Mouse (Mus musculus) cerebellum, adult 9-11 months (tissue): Measurements from ENCODE around the gene Shld2.
"Not testable (repeated sequence)": the region's sequence is repeated elsewhere in the genome, so short reads cannot be mapped to it uniquely, and the experiment has no call there.

ENCODE experiments used
- DNase-seq: peaks from one replicate; pipeline ENCODE4 v3.0.0; 2022

Shld2 gene

GRCm38 (mm10) chr14:34279726-34280125 is 30.6 kb downstream of the Shld2 start:
- DNase-seq: no peak

GRCm38 (mm10) chr14:34275225-34275624 is 35.1 kb downstream of the Shld2 start:
- DNase-seq: no peak

- DNase-seq: no peak
Measured at GRCm38 (mm10) chr14:34274141-34274540, 36.2 kb downstream of the Shld2 start.

GRCm38 (mm10) chr14:34273280-34273679 is 37.0 kb downstream of the Shld2 start:
- DNase-seq: no peak

- no peak for DNase-seq
Measured at GRCm38 (mm10) chr14:34268046-34268445, 42.2 kb downstream of the Shld2 start.

- not testable (repeated sequence) for DNase-seq
Measured at GRCm38 (mm10) chr14:34258525-34258924, 51.8 kb downstream of the Shld2 start.

- DNase-seq: no peak
Measured at GRCm38 (mm10) chr14:34253261-34253660, 57.0 kb downstream of the Shld2 start.

GRCm38 (mm10) chr14:34252470-34253145 is 57.7 kb downstream of the Shld2 start:
- no peak for DNase-seq

- DNase-seq: no peak
Measured at GRCm38 (mm10) chr14:34240676-34241075, 69.6 kb downstream of the Shld2 start.

GRCm38 (mm10) chr14:34240263-34240662 is 70.0 kb downstream of the Shld2 start:
- DNase-seq: no peak

- DNase-seq: peak; percentile 72
Measured at GRCm38 (mm10) chr14:34234630-34235380, 75.5 kb downstream of the Shld2 start.

GRCm38 (mm10) chr14:34233846-34234245 is 76.4 kb downstream of the Shld2 start:
- DNase-seq: no peak

GRCm38 (mm10) chr14:34232866-34233680 is 77.2 kb downstream of the Shld2 start:
- DNase-seq: no peak

- DNase-seq: no peak
Measured at GRCm38 (mm10) chr14:34232340-34232739, 78.0 kb downstream of the Shld2 start.

- DNase-seq: no peak
Measured at GRCm38 (mm10) chr14:34228830-34229506, 81.3 kb downstream of the Shld2 start.

GRCm38 (mm10) chr14:34227981-34228380 is 82.3 kb downstream of the Shld2 start:
- no peak for DNase-seq

GRCm38 (mm10) chr14:34226566-34226965 is 83.7 kb downstream of the Shld2 start:
- DNase-seq: peak; percentile 16

GRCm38 (mm10) chr14:34225986-34226385 is 84.3 kb downstream of the Shld2 start:
- no peak for DNase-seq

- no peak for DNase-seq
Measured at GRCm38 (mm10) chr14:34223362-34223898, 86.9 kb downstream of the Shld2 start.

- no peak for DNase-seq
Measured at GRCm38 (mm10) chr14:34221416-34222077, 88.7 kb downstream of the Shld2 start.

- DNase-seq: no peak
Measured at GRCm38 (mm10) chr14:34220426-34220825, 89.9 kb downstream of the Shld2 start.

GRCm38 (mm10) chr14:34219786-34220198 is 90.5 kb downstream of the Shld2 start:
- DNase-seq: no peak
